Comparison of ENCODE assay signal across 8 mouse cellular contexts in genomic region chr12:47164031-47164717, GRCm38 (mm10).
A peak's percentile ranks its signal among the peaks of the same experiment; 100 is the strongest.
DNase-seq lines count a peak whose midpoint lies in the region; ATAC-seq and TF ChIP-seq lines count a peak whose summit lies in the region.

No protein-coding gene starts in this region.

- 34% methylated on average over 15 of the region's 15 CpGs for WGBS in kidney, adult 2 months
- 34% methylated on average over 15 of the region's 15 CpGs for WGBS in kidney, embryonic 16.5 days
- WGBS in limb, embryonic 14.5 days, result 25% methylated on average over 15 of the region's 15 CpGs
- 16% methylated on average over 15 of the region's 15 CpGs for WGBS in neural tube, embryonic 15.5 days

- TF ChIP-seq CTCF in kidney, adult 2 months (conservative IDR thresholded peaks at IDR 0.05; ENCODE audit: insufficient read depth, insufficient read length, low read depth, low read length), result no peak

- no peaks in the 10 kb centered on the region for H3K27me3 ChIP-seq in kidney, adult 2 months (replicated peaks; ENCODE audit: control insufficient read depth, insufficient read depth, low read length)
- H3K27me3 ChIP-seq in kidney, embryonic 16.5 days (ENCODE audit: insufficient read depth, low read length), result no peaks in the 10 kb centered on the region
- no peaks in the 10 kb centered on the region for H3K27me3 ChIP-seq in limb, embryonic 14.5 days (ENCODE audit: control insufficient read depth, insufficient read depth, low read length)
- H3K27me3 ChIP-seq in neural tube, embryonic 15.5 days (replicated peaks), result no peaks in the 10 kb centered on the region

- peak overlapping the region; percentile 29 for H3K4me2 ChIP-seq in kidney, embryonic 16.5 days (replicated peaks; ENCODE audit: low read depth, low read length)
- H3K4me2 ChIP-seq in limb, embryonic 14.5 days (replicated peaks; ENCODE audit: low read depth, low read length, severe bottlenecking), result peak overlapping the region; percentile 14
- H3K4me2 ChIP-seq in neural tube, embryonic 15.5 days, result peak overlapping the region; percentile 48

- ATAC-seq in kidney, embryonic 16.5 days (ENCODE audit: low FRiP score, low TSS enrichment), result peak; percentile 61; the same call in 1 of the 2 replicates
- no peak for ATAC-seq in limb, embryonic 14.5 days (ENCODE audit: low FRiP score, low read depth)
- ATAC-seq in neural tube, embryonic 15.5 days (ENCODE audit: low FRiP score), result peak; percentile 89

- no peak overlapping the region for H3K27ac ChIP-seq in kidney, adult 2 months (ENCODE audit: insufficient read depth, low read depth, low read length)
- no peak overlapping the region for H3K27ac ChIP-seq in kidney, embryonic 16.5 days (ENCODE audit: low read length)
- H3K27ac ChIP-seq in limb, embryonic 14.5 days (replicated peaks; ENCODE audit: low read depth, low read length), result no peak overlapping the region
- H3K27ac ChIP-seq in neural tube, embryonic 15.5 days (replicated peaks), result peak overlapping the region; percentile 76

- DNase-seq in kidney, adult 2 months, result peak; percentile 27
- no peak for DNase-seq in kidney, adult 18-20 months
- peak; percentile 17 for DNase-seq in embryo, embryonic 9.5 days (ENCODE audit: extremely low spot score)
- peak; percentile 17 to 51 for DNase-seq in gastrocnemius, postnatal 36 days
- peak; percentile 60 for DNase-seq in limb, embryonic 14.5 days (ENCODE audit: low spot score)
- DNase-seq in c-Kit-positive CD71-positive TER-119-positive erythroid progenitor cells, embryonic 14.5 days (ENCODE audit: low spot score), result no peak

- TF ChIP-seq POLR2A in kidney, adult 2 months (IDR thresholded peaks at IDR 0.05; ENCODE audit: low read depth, low read length), result no peak
- TF ChIP-seq POLR2A in limb, embryonic 14.5 days (IDR thresholded peaks at IDR 0.05; ENCODE audit: borderline replicate concordance, extremely low read depth, insufficient read depth, insufficient read length), result no peak

- H3K36me3 ChIP-seq in kidney, adult 2 months (ENCODE audit: control insufficient read depth, insufficient read depth, low read length), result no peaks in the 10 kb centered on the region
- H3K36me3 ChIP-seq in kidney, embryonic 16.5 days (ENCODE audit: insufficient read depth, low read length), result no peaks in the 10 kb centered on the region
- H3K36me3 ChIP-seq in limb, embryonic 14.5 days (ENCODE audit: control insufficient read depth, insufficient read depth, low read length), result no peaks in the 10 kb centered on the region
- no peaks in the 10 kb centered on the region for H3K36me3 ChIP-seq in neural tube, embryonic 15.5 days

- no peak overlapping the region for H3K4me3 ChIP-seq in kidney, adult 2 months (ENCODE audit: insufficient read depth, low read depth, low read length)
- H3K4me3 ChIP-seq in kidney, embryonic 16.5 days (ENCODE audit: low read length), result no peak overlapping the region; the same call in 1 of the 2 replicates
- no peak overlapping the region for H3K4me3 ChIP-seq in limb, embryonic 14.5 days (replicated peaks; ENCODE audit: low read length)
- H3K4me3 ChIP-seq in neural tube, embryonic 15.5 days (replicated peaks), result peak overlapping the region; percentile 18

- no peaks in the 10 kb centered on the region for H3K4me1 ChIP-seq in kidney, adult 2 months (ENCODE audit: control insufficient read depth, insufficient read depth, low read length)
- no peaks in the 10 kb centered on the region for H3K4me1 ChIP-seq in kidney, embryonic 16.5 days (ENCODE audit: insufficient read depth, low read length)
- no peaks in the 10 kb centered on the region for H3K4me1 ChIP-seq in limb, embryonic 14.5 days (ENCODE audit: control insufficient read depth, insufficient read depth, low read length)
- H3K4me1 ChIP-seq in neural tube, embryonic 15.5 days, result peaks cover 25% of the 10 kb centered on the region

- intact Hi-C loops in gastrocnemius, postnatal 36 days (cut with DNase I), result no loop called here

- H3K9me3 ChIP-seq in kidney, embryonic 16.5 days (ENCODE audit: low read length), result no peaks in the 10 kb centered on the region
- H3K9me3 ChIP-seq in limb, embryonic 14.5 days (ENCODE audit: control insufficient read depth, low read length), result no peaks in the 10 kb centered on the region
- H3K9me3 ChIP-seq in neural tube, embryonic 15.5 days (replicated peaks), result no peaks in the 10 kb centered on the region

- H3K9ac ChIP-seq in kidney, embryonic 16.5 days (replicated peaks; ENCODE audit: low read length), result no peak overlapping the region
- peak overlapping the region; percentile 1; the same call in 1 of the 2 replicates for H3K9ac ChIP-seq in limb, embryonic 14.5 days (ENCODE audit: low read depth, low read length, severe bottlenecking)
- H3K9ac ChIP-seq in neural tube, embryonic 15.5 days (replicated peaks), result no peak overlapping the region; the same call in 1 of the 2 replicates

Comparison
In these comparisons a context has a peak if more than half of its experiments do, and no peak if none do; other contexts are left out.
1. DNase-seq: peak in kidney, adult 2 months (single experiment), embryo, embryonic 9.5 days (single experiment), gastrocnemius, postnatal 36 days (2 of 2) and limb, embryonic 14.5 days (single experiment); none in kidney, adult 18-20 months (single experiment) and c-Kit-positive CD71-positive TER-119-positive erythroid progenitor cells, embryonic 14.5 days (single experiment).
2. Peak in every context shown above with its lines, with median percentiles within 50 percentile points of each other: H3K4me2 ChIP-seq.